Mouse (Mus musculus) forebrain, embryonic 10.5 days (tissue): ENCODE measurements around the gene Jak1. TPM values are rescaled to one million over a fixed set of nuclear protein-coding genes. Genes with fewer than 3 reads are reported as not detected.

Source experiments
- DNase-seq: peaks from one replicate; pipeline ENCODE4 v3.0.0-alpha.2; 2017; ENCODE audit warnings: low spot score; ENCODE audit errors: extremely low spot score
- H3K27ac ChIP-seq: fragments of 300-500 bp; sonication (generic); 2 replicates; pipeline ENCODE4 v1.5.1; 2016; ENCODE audit warnings: mild to moderate bottlenecking
- H3K27me3 ChIP-seq: fragments of 300-500 bp; sonication (generic); 2 replicates; pipeline ENCODE4 v1.6.1; 2016; ENCODE audit warnings: mild to moderate bottlenecking; ENCODE audit not compliant: poor library complexity, severe bottlenecking
- H3K36me3 ChIP-seq: fragments of 300-500 bp; sonication (generic); replicated peaks from 2 replicates; pipeline ENCODE4 v1.6.1; 2016; ENCODE audit warnings: mild to moderate bottlenecking, moderate library complexity
- H3K4me1 ChIP-seq: fragments of 300-500 bp; sonication (generic); 2 replicates; pipeline ENCODE4 v1.6.1; 2016
- H3K4me3 ChIP-seq: fragments of 300-500 bp; sonication (generic); 2 replicates; pipeline ENCODE4 v1.5.1; 2016; ENCODE audit warnings: mild to moderate bottlenecking, moderate library complexity
- H3K9me3 ChIP-seq: fragments of 300-500 bp; sonication (generic); 2 replicates; pipeline ENCODE4 v1.6.1; 2016; ENCODE audit warnings: mild to moderate bottlenecking, moderate library complexity
- WGBS: fragments of 180-500 bp; shearing (Covaris S2); methylation state at CpG from one replicate; pipeline ENCODE4 v1.1.7; 2016; 5-methylcytosine and 5-hydroxymethylcytosine counted together
- polyA plus RNA-seq: library from polyadenylated mRNA; unstranded; fragments of >200 nt; fragmentation: Nextera tagmentation; extraction: Ambion mirVana; gene quantifications from 2 replicates; pipeline ENCODE4 v1.2.1, GENCODE M21; 2016

Gene Jak1
- polyA plus RNA-seq, 1 experiment from 2014 or later, result 42.4 TPM

- 97% methylated on average over 2 of the region's 2 CpGs for WGBS
- Histone ChIP-seq H3K9me3 (no peaks in the 10 kb centered on the region), H3K27me3 (no peaks in the 10 kb centered on the region), H3K36me3 (no peaks in the 10 kb centered on the region), H3K4me1 (0 out of 2 replicates have a peak, but pooled peaks cover 3% of the 10 kb centered on the region), H3K4me3 (no peak overlapping the region), H3K27ac (no peak overlapping the region)
- no peak for DNase-seq
Observed at GRCm38 (mm10) chr4:101220946-101221345, 44.1 kb downstream of the Jak1 start.

GRCm38 (mm10) chr4:101219839-101220238 lies 45.2 kb downstream of the Jak1 start:
- Histone ChIP-seq H3K36me3 (no peaks in the 10 kb centered on the region), H3K4me1 (0 out of 2 replicates have a peak, but pooled peaks cover 3% of the 10 kb centered on the region), H3K4me3 (no peak overlapping the region), H3K9me3 (no peaks in the 10 kb centered on the region), H3K27me3 (no peaks in the 10 kb centered on the region), H3K27ac (no peak overlapping the region)
- whole genome bisulfite sequencing, result 90% methylated on average over 2 of the region's 2 CpGs
- no peak for DNase-seq

DNA sequence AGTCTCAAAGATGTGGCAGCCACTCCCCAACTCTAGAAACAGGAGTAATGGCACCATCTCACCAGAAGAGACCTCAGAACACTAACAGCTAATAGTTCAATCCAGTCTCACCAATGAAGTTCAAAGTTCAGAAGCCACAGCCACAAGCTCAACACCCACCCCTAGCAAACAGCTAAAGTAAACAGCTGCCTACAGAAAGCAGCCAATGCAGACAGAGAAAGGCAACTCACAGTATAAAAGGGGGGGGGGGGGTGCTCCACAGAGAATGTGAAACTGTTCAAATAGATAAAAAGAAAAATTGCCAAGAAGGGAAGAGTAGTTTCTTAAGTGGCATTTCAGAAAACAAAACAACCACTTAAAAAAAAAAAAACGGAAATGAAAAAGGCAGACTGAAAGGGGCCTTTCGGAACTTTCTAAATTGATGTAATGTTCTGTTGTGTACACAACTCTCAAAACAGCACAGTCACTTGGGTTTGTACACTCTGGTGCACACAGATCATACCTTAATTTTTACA lies 48.0 kb downstream of the Jak1 start:
- WGBS, result 87% methylated on average over 2 of the region's 2 CpGs
- Histone ChIP-seq H3K27me3 (no peaks in the 10 kb centered on the region), H3K36me3 (no peaks in the 10 kb centered on the region)

DNA sequence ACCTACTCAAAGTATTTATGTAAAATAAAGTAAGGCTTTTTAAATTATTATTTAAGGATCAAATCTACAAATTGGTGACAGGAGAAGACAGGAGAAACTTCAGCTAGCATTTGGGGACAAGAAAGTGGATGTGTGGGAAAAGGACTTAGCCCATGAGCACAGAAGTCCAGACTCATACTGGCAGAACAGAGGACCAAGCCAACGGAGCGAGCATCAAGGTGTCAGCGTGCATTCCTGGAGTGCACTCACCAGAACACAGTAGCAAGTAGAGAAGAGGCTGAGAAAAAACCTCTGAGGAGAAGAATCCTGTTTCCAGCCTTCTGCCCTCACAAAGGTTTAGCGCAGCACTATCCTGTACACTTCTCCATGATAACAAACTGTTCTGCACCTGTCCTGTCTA lies 48.8 kb downstream of the Jak1 start:
- no peaks in the 10 kb centered on the region for H3K36me3 ChIP-seq
- 86% methylated on average over 4 of the region's 4 CpGs for WGBS
- 0 out of 2 replicates have a peak, but pooled peaks cover 3% of the 10 kb centered on the region for H3K4me1 ChIP-seq
- DNase-seq, result no peak
- no peak overlapping the region for H3K4me3 ChIP-seq
- H3K9me3 ChIP-seq, result no peaks in the 10 kb centered on the region
- H3K27me3 ChIP-seq, result no peaks in the 10 kb centered on the region
- no peak overlapping the region for H3K27ac ChIP-seq

More for the DNA sequence above, 48.0 kb downstream of the Jak1 start:
- Histone ChIP-seq H3K9me3 (no peaks in the 10 kb centered on the region), H3K4me3 (no peak overlapping the region), H3K4me1 (0 out of 2 replicates have a peak, but pooled peaks cover 3% of the 10 kb centered on the region), H3K27ac (no peak overlapping the region)
- DNase-seq, result no peak

GRCm38 (mm10) chr4:101213477-101213876 lies 51.6 kb downstream of the Jak1 start:
- DNase-seq, result no peak
- Histone ChIP-seq H3K27me3 (no peaks in the 10 kb centered on the region), H3K9me3 (no peaks in the 10 kb centered on the region), H3K36me3 (no peaks in the 10 kb centered on the region), H3K4me1 (0 out of 2 replicates have a peak, but pooled peaks cover 3% of the 10 kb centered on the region), H3K27ac (no peak overlapping the region), H3K4me3 (no peak overlapping the region)
- 93% methylated on average over 2 of the region's 2 CpGs for WGBS

DNA sequence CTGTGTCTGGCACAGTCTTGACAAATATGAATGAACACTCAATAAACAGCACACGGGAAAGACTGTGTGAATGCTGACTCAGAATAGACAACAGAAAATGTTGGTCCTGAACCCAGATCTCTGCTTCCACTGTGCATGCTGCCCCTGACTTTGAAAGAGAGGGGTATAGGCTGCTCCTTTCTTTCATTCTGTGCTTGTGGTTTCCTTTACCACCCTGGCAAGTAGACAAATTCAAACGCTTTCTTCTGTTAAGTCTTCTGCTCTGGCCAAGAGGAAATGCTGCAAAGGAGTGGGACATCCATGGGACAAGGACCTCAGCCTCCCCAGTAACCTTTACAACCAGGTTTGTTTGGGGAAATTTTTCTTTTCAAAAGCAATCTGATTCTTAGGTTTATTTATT lies 57.6 kb downstream of the Jak1 start:
- Histone ChIP-seq H3K27ac (no peak overlapping the region), H3K4me3 (no peak overlapping the region), H3K27me3 (no peaks in the 10 kb centered on the region), H3K4me1 (no peaks in the 10 kb centered on the region), H3K9me3 (no peaks in the 10 kb centered on the region), H3K36me3 (no peaks in the 10 kb centered on the region)
- 87% methylated on average over 2 of the region's 2 CpGs for WGBS
- no peak for DNase-seq

DNA sequence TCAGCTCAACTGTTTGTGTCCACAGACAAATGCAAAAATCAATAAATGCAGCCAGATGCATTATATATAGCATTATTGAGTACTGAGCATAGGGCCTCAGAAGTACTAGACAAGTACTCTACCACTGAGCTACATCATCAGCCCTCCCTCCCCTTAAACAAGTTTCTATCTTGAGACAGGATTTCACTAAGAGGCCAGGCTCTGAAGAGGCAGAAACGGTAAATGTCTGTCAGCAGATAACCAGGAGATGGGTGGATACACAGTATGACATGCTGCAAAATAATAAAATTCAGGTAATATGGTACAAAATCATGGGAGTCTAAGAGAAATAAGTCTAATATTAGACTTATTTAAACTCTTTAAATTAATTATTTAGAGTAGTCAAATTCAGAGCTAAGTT lies 61.6 kb downstream of the Jak1 start:
- H3K27me3 ChIP-seq, result no peaks in the 10 kb centered on the region
- no peaks in the 10 kb centered on the region for H3K9me3 ChIP-seq
- no peak overlapping the region for H3K4me3 ChIP-seq
- H3K27ac ChIP-seq, result no peak overlapping the region
- H3K4me1 ChIP-seq, result no peaks in the 10 kb centered on the region
- H3K36me3 ChIP-seq, result no peaks in the 10 kb centered on the region
- WGBS, result 90% methylated on average over 1 of the region's 1 CpGs
- no peak for DNase-seq

DNA sequence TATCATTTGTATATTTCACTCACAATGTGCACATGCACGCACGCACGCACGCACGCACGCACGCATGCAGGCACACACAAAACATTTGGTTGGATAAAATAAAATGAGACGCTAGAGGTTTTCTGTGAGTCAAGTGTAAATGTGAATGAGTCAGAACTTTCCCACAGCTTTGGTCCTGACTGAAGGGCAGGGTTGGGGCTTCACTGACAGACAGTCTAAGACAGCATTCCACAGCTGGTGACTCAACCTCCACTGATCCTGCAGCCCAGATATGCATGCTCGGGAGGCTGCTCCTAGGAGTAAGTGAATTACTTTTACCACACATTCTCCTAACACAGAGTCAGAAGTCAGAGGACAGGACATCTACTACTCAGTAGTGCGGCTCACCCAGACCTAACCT lies 62.5 kb downstream of the Jak1 start:
- no peak for DNase-seq
- Histone ChIP-seq H3K27ac (no peak overlapping the region), H3K9me3 (no peaks in the 10 kb centered on the region), H3K27me3 (no peaks in the 10 kb centered on the region), H3K4me1 (no peaks in the 10 kb centered on the region), H3K36me3 (no peaks in the 10 kb centered on the region), H3K4me3 (no peak overlapping the region)
- whole genome bisulfite sequencing, result 98% methylated on average over 10 of the region's 10 CpGs

DNA sequence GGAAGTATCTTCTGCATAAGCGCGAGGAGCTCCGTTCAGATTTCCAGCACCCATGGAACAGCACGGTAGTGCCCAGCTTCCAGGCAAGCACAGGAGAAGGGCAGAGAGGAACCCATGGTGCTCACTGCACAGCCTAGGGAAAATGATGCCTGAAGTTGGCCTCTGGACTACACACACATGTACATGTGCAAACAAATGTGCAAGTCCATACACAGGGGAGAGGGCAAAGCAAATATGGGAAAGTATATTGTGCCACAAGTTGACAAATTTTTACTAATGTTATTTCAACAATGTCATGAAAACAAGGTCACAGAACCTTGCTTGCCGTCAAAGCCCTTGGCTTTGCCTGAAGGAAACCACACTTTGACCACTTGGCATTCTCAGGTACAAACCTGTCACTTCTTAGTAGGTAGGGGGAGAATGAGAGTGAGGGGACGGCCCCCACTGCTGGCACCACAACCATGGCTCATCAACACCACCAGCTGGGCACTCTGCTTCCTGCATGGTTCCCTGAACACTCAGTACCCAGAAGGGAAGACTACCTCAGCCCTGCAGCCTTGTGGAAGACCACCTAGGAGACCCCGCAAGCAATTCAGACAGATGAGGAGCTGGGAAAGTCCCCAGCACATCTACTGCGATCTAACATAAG lies 65.5 kb downstream of the Jak1 start:
- 94% methylated on average over 8 of the region's 8 CpGs for WGBS
- DNase-seq, result no peak
- H3K27me3 ChIP-seq, result no peaks in the 10 kb centered on the region

GRCm38 (mm10) chr4:101198333-101198732 lies 66.7 kb downstream of the Jak1 start:
- H3K4me1 ChIP-seq, result no peaks in the 10 kb centered on the region
- DNase-seq, result no peak
- no peak overlapping the region for H3K27ac ChIP-seq
- no peaks in the 10 kb centered on the region for H3K36me3 ChIP-seq
- no peaks in the 10 kb centered on the region for H3K27me3 ChIP-seq
- no peak overlapping the region for H3K4me3 ChIP-seq
- H3K9me3 ChIP-seq, result no peaks in the 10 kb centered on the region
- 77% methylated on average over 2 of the region's 2 CpGs for WGBS

More for the DNA sequence above, 65.5 kb downstream of the Jak1 start:
- Histone ChIP-seq H3K27ac (no peak overlapping the region), H3K4me1 (no peaks in the 10 kb centered on the region), H3K36me3 (no peaks in the 10 kb centered on the region), H3K9me3 (no peaks in the 10 kb centered on the region), H3K4me3 (no peak overlapping the region)

DNA sequence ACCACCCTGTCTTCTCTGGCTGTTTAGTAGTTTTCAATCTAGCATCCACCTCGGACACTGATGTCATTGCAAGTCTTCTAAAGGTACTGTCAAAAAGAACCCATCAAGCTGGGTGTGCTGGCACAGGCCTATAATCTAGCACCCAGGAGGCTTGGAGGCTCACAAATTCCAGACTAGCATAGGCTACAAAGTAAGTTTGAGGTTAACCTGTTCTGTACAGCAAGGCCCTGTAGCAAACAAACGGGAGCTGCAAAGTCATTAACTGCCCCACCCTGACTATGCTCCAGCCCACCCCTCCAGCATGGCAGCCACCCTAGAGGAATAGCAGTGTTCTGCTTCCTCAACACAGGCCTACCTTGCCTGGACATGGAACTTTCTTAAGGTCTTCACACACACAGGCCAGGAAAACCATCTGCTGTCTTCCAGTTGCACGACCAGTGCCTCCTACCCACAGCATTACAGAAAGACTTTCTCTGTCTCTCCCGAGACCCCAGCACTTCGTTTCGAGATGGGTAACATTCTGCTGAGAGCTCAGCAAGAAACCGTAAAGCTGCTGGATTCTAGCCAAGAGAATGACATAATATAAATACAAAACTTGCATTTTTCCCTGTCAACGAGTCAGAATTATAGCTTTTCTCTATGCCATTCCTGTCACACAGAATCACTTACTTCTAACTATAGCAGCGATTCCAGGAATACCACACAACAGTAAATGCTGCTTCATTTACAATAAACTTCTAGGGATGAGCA lies 67.5 kb downstream of the Jak1 start:
- Histone ChIP-seq H3K36me3 (no peaks in the 10 kb centered on the region), H3K27ac (no peak overlapping the region), H3K4me1 (no peaks in the 10 kb centered on the region), H3K9me3 (no peaks in the 10 kb centered on the region), H3K27me3 (no peaks in the 10 kb centered on the region), H3K4me3 (no peak overlapping the region)
- DNase-seq, result no peak
- 88% methylated on average over 9 of the region's 9 CpGs for WGBS

DNA sequence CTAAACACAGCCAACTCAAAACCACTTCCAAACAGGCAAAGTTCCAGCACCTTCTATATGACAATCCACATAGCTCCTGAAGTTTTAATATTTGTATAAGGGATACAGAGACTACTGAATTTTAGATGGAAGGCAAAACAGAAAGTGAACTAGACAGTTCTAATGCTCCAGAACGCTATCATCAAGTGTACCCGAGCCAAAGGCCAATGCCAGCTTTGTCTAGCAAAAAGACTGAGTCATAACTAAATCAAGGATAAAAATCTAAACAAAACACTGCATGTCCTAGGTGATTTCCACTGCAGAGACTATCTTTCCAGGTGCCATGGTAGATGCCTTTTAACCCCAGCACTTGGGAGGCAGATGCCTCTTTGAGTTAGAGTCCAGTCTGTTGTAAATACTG lies 68.7 kb downstream of the Jak1 start:
- WGBS, result 92% methylated on average over 2 of the region's 2 CpGs
- H3K4me3 ChIP-seq, result no peak overlapping the region
- no peak overlapping the region for H3K27ac ChIP-seq

DNA sequence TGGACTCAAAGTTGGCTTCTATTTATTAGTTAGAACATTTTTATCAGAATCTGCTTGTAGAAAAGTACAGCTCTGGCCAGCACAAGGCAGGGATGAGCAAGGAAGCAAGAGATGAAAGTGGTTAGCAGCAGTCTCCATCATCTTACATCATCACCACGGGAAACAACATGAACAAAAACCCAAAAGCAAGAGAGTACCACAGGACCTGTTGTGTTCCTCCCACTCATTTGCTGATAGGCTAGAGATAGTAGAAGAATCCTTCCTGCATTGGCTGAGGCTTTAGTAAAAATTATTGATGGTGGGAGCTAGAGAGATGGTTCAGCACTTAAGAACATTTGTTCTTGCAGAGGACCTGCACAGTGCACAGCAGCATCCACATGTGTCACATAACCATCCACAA lies 70.9 kb downstream of the Jak1 start:
- Histone ChIP-seq H3K27ac (no peak overlapping the region), H3K36me3 (0 out of 2 replicates have a peak, but pooled peaks cover 2% of the 10 kb centered on the region)
- 68% methylated on average over 1 of the region's 1 CpGs for WGBS

More for the DNA sequence above, 68.7 kb downstream of the Jak1 start:
- DNase-seq, result no peak
- Histone ChIP-seq H3K27me3 (no peaks in the 10 kb centered on the region), H3K4me1 (no peaks in the 10 kb centered on the region), H3K36me3 (no peaks in the 10 kb centered on the region), H3K9me3 (no peaks in the 10 kb centered on the region)

More for the DNA sequence above, 70.9 kb downstream of the Jak1 start:
- H3K4me3 ChIP-seq, result no peak overlapping the region
- no peaks in the 10 kb centered on the region for H3K9me3 ChIP-seq
- no peak for DNase-seq
- H3K27me3 ChIP-seq, result no peaks in the 10 kb centered on the region
- no peaks in the 10 kb centered on the region for H3K4me1 ChIP-seq
